Mouse (Mus musculus) kidney, postnatal 10 days (tissue): ENCODE data around the gene Mtus2.
A peak's percentile ranks its signal among the peaks of the same experiment; 100 is the strongest.
"Not testable (repeated sequence)": the region's sequence is repeated elsewhere in the genome, so short reads cannot be mapped to it uniquely, and the experiment has no call there.

Experiments
- DNase-seq: peaks from one replicate; pipeline ENCODE4 v3.0.0; 2021; ENCODE audit warnings: mixed read lengths

Mtus2 gene

DNA sequence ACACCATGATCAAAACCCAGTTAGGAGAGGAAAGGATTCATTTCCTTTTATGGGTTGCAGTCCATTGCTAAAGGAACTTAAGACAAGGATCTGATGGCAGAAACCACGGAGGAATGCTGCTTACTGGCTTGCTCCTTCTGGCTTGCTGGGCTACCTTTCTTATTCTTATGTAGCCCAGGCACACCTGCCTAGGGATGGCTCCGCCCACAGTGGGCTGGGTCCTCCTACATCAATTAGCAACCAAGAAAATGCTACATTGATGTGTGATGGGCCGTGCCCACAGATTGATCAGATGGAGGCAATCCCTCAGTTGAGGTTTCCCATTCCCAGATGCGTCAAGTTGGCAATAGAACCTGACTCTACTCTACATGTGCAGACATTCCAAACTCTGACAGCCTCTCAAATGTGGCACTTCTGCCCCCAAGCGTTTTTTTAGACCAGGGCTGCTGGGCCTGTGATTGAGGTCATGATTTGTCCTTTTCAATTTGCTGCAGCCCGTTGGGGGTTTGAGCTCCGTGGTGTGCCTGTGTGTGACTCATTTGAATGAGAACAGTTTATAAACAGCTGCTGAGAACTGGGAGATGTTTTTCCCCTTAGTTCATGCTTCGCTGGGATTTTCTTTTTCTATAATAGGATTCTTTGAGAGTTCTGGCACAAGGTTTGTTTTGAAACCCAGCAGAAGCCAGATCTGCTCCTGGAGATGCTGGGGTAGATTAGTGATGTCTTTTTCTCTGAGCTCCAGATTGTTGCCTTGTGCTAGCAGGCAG lies 173.8 kb downstream of the Mtus2 start:
- no peak for DNase-seq

DNA sequence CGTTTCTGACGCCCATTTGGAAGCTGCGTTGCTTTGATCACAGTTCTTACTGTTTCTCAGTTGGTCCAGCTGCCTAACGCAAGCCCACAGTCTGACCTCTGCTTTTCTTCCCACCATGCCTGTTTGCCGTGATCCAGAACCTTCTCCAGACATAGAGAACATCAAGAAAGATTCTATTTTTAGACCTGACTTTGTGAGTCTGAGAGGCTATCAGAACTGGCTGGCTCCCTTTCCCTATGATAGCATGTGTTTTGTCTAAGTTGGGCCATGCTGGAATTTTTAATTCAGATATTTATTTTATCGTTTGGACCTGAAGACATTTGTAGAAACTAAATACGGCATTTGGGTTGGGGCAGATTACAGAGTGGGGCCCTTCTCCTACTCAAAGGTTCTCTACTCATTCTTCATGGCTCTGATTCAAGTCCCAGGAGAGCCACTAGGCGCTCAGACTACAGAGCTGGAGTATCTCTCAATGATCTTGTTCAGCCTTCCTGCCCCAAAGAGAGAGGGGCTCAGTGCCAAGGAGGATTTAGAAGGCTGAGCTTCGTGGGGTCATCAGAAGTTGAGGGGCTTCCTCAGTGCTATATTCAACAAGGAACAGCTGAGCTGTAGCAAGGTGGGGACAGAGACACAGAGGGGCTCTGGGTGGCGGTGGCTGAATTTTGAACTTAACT lies 174.5 kb downstream of the Mtus2 start:
- no peak for DNase-seq

DNA sequence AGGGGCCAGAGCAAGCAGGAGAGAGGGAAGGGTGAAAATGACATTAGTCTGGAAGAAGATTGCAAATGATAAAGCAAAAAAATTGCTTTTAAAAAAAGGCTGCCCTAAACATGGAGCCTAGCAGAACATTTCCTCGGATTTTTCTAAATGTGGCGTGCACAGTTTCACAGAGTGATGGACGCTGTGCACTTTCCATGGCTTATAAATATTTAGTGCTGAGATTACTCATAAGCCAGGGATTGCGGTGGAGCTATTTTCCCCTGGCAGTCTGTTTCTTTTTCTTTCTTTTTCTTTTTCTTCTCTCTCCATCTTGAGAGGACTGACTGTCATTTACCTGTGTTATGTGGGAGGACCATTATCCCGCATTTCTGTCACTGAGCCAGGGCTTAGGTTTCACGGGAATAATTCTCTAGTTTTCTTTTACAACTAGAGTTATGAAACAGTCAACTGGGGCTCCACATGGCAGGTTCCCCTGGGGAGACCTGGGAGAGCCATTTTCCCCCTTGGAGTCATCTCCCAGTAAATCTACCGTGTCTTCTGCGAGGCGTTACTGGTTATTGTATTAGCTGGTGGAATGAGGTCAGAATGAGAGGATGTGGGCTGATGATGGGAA lies 176.4 kb downstream of the Mtus2 start:
- no peak for DNase-seq

DNA sequence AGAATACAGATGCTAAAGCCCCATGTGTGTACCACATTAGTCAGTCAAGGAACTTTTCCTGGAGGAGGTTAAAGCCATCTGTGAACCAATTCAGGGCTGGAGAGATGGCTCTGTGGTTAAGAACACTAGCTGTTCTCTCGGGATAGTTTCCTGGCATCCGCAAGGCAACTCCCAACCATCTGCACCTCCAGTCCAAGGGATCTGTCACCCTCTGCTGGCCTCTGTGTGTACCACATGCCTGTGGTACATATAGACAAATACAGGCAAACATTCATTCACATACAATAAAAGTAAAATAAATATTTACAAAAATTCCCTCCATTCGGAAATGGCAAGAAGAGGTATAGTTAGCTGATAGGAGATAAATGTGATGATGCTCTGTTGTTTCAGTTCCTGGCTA lies 184.5 kb downstream of the Mtus2 start:
- no peak for DNase-seq

DNA sequence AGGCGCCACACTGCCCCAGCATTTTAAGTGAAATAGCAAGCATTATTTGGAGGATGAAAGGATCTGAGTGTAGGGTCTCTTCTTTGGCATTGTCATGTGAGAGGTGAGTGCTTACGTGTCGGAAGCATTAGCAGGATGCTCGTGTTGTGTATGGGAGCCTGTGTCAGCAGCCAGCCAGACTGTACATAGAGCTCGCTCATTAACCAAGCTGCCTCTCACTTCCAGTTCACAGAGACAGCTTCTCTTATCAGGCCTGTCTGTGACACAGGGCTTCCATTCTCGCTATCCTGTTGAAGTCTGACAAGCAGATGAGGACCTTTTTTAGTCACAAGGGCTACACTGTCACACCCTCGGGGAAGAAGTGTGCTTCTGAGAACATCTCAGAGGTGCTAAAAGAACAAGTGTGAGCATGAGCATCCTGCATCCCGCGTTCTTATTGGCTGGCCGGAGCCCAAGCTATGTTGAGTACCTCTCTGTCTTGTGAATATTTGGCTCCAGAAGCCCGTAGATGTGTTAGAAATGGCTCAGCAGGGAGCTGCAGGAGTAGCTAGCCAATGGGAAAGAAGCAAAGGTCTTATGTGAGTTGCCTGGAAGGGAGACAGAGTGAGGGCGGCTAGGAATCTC lies 189.2 kb downstream of the Mtus2 start:
- DNase-seq = no peak

DNA sequence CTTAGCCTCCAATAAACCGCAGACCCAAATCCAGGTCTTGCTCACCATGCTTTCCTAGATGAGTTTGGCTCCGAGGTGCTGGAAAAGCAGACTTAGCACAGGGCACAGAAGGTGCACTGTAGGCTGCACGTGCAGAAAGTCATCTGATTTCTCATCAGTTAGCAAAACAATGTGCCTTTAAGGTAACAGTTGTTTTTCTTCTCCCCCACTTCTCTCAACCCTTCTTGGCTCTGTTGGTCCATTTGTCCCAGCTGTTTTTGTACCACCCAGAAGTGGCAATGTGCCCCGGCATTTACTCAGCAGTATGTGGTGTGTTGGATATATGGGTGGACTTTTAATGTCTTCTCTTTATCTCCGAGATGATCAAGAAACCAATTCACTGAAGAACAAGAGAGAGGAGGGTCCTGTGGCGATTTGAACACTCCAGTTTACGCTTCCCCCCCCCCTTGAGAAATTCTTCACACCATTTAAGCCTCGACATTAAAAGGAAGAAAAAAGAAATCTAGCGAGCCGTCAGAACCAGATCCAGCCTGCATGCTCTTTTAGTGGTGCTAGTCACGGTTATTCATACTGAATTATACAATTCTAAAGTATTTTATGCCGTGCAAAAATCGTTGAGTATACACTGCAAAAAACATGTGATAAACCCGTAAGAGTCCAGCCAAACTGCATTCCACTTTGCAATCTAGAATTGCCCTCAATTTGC lies 194.9 kb downstream of the Mtus2 start:
- DNase-seq = no peak

DNA sequence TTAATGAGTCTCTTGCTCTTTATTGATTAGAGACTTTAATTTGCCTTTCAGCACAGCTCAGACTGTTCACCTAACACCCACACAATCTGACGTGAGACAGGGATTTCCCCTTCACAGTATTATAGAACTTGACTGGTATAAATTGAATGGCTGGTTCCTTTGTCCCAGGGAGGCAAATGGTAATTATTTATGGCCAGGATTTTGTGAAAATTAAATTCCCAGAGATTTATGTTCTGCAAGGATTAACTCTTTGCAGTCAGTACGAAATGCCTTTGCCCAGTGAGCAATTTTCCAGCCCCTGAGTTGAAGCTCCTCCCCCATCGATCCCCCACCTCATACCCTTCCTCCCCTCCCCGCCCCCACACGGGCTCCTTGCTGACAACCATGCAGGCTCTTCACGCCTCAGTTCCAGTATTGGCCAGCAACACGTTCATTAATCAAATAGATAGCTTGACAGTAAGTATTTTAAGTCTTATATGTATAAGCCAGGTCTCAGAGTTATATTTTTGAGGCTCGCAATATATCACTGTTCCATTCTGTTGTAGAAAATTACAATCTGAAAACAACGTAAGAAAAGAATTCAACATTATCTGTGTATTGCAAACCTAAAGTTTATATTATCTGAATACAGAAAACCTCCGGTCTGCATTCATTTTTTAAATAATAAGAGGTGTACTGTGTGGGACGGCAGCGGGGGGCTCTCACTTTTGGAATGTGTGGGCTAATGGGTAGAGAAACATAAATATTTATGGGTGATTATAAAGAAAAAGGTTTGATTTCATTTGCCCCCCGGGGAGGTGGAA lies 195.7 kb downstream of the Mtus2 start:
- DNase-seq = no peak

DNA sequence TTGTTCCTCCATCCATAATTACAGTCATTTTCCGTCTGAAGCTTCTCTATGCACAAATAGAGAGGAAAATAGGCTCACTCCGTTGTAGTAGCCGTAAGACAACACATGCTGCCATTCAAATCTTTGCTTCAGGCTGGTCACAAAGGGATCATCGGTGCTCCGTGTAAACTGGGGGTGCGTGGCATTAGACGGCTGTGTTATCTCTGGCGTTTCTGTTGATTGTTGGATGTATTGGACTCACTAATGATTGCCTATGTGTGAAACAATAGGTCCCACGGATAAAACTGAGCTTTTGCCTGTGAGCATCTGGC lies 196.2 kb downstream of the Mtus2 start:
- no peak for DNase-seq

DNA sequence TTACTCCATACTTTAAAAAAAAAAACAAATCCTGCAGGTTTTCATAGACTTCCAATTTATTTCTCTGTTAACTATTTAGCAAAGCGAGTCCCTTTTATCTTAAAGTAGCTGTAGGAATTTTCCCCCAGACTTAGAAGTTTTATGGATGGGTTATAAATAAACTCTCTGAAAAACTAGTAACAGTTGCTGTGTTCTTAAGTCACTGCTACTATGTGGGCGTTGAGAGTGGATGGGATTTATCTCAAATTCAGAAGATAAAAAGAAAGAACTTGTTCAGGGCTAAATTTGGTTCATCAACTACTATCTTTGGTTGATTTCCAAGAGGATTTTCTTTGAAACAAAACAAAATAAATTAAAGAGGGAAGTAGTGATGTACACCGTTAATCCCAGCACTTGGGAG lies 197.6 kb downstream of the Mtus2 start:
- DNase-seq = no peak

DNA sequence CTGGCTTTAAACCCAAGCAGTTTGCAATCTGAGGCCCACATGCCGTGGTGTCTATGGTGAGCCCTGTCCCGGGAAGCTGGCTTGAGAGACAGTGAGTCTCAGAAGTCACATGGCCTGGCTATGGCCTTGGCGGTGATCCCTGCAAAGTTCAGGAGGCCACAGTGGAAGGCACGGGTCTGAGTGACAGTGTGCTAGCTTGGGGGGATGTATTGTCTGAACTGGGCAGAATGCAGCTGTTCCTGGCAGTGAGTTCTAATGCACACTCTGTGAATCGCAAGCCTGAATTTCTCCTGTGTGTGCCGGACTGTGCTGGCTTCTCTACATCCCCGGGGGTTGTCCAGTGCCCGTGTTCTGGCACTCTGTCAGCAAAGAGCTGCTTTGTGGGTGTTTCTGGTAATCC lies 202.2 kb downstream of the Mtus2 start:
- peak; percentile 15 for DNase-seq

DNA sequence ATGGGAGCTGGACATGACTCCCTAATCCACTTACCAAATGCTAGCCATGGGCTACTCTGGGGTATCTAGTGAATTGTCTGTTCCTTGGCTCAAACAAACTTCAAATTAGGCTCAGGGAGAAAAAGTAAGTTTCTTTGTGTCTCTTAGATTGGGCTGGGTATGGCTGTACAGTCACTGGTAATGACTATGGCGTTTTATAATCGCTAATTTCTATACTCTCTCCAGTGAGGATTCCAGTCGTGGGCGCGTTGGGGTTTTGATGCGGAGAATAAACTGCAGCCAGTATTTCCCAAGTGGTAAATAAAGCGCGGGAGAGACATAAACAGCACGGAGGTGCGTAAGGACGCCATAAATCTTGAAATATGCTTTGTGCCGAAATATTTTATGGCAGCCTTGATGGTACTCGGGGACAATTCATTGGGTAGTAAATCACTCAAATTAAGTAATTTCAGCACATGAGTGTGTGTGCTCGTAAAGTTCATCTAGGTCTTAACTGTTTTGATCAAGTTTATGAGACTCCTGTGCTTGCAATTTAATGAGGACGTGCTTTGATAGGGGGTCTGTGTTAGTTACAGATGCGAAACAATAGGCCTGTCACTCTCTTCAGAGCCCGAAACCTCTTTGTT lies 203.5 kb downstream of the Mtus2 start:
- no peak for DNase-seq

DNA sequence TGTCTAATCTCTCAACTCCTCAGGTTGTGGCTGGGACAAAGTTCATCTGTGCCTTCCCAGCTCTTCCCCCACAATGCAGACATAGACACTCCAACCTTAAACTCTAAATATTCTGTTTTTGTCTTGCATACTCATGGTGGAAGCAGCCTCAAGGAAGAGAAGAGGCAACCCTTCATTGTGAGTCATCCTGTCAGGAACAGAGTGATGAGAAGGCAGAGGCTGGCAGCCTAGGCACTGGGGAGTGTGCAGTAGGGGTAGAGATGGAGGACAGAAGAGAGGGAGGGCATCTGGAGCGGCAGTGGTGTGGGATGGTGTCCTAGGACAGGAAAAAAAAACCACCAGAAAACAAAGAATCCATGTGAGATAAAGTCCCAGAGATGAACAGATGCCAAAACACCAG lies 208.0 kb downstream of the Mtus2 start:
- no peak for DNase-seq

DNA sequence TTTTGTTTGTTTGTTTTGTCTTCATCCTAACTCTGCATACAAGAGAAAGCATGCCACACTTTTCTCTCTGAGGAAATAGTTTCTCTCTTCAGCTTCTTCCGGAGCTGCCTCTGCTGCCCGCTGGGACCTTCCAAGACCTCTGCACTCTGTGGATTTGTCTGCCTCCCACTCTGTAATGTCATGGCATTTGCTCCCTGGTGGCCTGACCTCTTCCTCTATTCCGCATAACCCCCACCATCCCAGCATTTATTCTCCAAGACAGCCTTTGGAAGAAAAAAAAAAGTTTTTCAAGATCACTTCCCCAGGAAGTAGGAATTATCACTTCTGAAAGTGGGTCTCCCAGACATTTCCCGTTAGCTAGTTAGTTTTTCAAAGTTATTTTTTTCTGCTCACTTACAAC lies 218.0 kb downstream of the Mtus2 start:
- no peak for DNase-seq

DNA sequence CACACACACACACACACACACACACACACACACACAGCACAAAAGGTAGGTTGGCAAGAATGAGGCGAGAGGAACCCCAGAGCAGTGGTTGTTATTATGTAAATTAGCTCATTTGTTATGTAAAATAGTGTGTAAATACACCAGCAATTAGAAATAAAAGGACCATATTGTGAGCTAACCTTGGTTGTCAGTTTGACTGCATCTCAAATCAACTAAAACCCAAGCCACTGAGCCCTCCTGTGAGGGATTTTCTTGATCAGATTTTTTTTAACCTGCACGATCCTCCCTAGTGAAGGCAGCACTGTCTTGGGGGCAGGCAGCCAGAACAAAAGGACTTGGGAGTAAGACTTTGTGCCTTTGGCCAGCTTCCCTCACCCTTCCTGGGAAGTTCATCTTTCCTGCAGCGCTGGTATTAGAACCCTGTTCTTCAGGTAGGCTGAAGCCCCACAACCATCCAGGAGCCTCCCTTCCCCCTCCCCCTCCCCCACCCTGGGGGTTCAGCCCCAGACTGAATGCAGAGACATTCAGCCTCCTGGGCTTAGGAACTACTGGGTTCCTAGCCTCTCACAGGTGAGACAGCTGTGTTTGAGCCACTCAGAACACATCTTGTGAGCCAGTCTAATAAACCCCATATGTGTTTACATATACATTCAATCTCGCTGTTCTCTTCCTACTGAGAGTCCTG lies 218.8 kb downstream of the Mtus2 start:
- DNase-seq = no peak

DNA sequence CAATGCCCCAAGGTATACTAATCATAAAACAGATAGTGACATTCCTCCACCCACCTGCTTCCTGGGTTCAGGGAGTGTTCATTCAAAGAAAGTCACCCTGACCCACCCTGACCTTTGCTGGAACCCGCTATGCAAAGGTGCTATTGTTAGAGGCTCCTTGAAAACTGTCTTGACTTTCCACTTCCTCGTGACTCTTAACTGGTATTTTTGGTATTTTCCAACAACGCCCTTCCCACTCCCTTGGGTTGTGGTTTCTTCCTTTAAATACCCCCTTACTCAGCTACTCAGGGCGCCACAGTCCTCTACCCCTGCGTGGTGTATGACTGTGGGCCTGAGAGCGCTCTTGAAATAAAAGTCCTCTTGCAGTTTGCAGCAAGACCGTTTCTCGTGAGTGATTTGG lies 219.4 kb downstream of the Mtus2 start:
- not testable (repeated sequence) for DNase-seq

DNA sequence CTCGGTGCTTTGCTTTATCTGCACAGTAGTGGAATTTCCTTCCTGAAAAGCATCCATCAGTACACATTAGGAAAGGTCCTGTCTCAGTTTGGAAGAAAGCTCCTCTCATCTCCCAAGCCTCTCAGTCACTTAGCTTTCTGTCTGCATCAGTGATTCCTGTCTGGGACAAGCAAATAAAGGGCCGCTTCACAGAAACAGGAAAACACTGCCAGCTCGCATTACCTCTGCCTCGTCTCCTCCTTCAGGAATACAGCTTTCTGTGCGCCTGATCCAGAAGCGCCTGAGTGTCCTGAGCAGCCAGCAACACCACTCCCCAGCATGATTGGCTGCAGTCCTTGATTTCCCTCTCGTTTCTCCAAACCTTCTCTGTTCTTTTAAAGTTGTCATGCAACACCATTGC lies 222.1 kb downstream of the Mtus2 start:
- no peak for DNase-seq

DNA sequence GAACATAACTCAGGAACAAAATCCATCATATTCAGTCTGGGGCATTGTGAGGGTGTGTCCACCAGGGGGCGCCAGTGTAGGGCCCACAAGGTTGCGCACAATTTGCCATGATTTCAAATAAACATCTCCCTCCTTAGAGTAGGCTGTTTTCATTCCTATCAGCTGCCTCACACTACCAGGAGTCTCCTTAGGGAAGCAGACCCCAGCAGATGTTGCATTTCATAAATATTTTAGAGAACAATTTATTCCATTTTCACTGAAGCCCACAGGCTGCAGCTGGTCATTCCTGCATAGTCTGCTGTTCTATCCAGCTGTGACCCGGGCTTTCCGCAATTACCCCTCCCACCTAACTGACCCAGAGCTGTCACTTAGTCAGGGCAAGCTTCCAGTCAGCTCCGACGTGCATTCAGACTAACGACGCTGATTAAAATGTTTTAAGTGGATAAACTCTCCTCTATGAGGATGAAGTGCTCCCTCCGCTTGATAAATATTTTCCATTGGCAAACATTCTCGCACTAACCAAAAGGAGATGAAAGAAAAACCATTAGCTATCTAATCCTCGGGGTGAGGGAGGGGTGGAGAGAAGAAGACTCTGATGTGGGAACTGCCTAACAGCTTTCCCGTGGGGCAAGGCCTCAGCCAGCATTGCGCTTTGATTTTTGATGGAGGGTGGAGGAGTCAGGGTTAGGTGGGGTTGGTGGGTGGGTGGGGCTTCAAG lies 223.6 kb downstream of the Mtus2 start:
- DNase-seq = peak; percentile 68

DNA sequence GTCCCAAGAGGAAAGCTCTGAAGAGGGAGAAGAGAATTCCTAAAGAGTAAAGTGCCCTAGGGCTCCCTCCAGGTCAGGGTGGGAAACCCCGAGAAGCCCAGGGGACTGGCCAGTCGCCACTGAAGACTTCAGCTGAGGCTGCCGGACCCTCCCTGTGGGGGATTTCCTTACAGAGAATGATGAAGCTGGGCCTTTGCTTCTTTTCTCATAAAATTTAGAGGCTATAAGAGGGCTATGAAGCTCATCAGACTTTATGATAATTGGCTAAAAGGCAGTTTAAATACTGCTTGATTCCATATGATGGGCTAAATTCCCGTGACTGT lies 224.1 kb downstream of the Mtus2 start:
- peak; percentile 32 for DNase-seq

DNA sequence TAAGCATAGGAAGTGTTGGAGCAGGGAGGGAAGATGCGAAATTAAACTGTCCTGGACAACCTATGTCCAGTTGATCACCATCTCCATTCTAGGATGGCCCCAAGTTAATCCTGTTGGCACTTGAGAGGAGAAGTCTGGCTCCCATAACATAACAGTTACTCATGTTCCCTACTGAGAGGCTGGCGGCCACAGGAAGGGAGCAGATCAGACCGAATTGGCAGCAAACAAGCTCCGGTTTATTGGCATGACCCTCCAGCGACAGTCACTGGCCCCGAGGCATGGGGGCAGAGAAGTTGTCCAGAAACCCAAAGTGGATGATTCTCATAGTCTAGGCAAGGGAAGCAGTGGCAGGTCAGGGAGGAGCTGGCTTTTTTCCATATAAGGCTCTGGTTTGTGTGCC lies 224.8 kb downstream of the Mtus2 start:
- DNase-seq = no peak

DNA sequence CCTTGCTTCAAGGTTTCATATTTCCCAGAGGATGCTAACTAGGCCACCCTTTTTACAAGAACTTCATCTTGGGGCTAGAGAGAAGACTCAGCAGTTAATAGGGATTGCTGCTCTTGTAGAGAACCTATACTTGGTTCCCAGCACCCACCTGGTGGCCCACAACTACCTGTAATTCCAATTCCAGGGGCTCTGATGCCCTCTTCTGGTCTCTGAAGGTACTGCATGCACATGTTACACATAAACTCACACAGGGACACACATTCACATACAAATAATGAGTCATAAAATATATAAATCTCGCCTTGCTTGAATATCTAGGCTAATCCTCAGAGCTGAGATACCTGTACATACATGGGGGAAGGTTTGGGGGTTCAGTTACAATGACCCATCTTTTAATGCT lies 228.8 kb downstream of the Mtus2 start:
- DNase-seq = no peak

DNA sequence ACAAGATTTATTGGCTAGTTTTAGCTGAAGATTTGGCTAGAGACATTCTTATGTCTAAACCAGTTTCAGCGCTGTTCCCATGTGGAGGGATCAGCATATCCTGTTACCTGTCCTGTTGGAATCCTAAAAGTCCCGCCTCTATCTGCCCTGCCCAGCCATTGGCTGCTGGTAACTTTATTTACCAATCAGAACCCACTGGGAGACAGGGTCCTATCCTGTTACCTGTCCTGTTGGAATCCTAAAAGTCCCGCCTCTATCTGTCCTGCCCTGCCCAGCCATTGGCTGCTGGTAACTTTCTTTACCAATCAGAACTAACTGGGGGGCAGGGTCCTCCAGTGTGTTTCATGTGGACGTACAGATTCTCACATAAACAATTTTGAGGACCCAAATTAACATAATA lies 234.3 kb downstream of the Mtus2 start:
- no peak for DNase-seq
